Mouse (Mus musculus): ENCODE results near the gene Usb1.

The Usb1 gene

DNA sequence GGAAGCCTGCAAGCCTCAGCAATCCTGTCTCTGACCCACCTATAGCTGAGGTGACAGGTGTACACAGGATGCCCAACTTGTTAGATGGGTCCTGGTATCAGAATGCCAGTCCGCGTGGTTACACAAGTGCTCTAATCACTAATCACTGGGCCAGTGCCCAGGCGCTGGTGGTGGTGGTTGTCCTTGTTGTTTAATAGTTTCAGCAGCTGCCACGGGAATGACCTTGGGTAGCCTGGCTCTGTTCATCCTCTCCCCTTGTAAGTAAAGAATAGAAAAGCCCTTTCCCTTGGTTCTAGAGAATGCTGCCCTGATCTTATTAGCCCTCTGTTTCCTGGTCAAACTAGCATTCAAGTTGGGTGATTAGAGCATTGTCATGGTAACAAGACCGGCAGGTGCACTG lies 9.6 kb downstream of the Usb1 start:
- DNase-seq, result no peak

DNA sequence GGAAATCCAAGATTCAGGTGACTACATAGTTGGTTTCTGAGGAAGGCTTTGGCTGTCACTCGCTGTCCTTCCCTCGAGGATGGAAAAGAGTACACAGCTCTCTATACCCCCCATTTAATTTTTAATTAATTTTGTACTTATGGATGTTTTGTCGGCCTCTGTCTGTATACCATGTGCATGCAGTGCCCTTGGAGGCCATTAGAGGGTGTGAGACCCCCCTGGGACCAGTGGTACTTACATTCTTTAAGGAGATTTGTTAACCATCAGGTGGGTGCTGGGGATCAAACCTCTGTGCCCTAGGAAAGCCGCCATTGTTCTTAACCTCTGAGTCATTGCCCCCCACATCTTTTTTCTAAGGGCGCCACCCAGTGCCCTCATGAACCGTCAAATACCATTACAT lies 12.6 kb downstream of the Usb1 start:
- DNase-seq, result no peak

DNA sequence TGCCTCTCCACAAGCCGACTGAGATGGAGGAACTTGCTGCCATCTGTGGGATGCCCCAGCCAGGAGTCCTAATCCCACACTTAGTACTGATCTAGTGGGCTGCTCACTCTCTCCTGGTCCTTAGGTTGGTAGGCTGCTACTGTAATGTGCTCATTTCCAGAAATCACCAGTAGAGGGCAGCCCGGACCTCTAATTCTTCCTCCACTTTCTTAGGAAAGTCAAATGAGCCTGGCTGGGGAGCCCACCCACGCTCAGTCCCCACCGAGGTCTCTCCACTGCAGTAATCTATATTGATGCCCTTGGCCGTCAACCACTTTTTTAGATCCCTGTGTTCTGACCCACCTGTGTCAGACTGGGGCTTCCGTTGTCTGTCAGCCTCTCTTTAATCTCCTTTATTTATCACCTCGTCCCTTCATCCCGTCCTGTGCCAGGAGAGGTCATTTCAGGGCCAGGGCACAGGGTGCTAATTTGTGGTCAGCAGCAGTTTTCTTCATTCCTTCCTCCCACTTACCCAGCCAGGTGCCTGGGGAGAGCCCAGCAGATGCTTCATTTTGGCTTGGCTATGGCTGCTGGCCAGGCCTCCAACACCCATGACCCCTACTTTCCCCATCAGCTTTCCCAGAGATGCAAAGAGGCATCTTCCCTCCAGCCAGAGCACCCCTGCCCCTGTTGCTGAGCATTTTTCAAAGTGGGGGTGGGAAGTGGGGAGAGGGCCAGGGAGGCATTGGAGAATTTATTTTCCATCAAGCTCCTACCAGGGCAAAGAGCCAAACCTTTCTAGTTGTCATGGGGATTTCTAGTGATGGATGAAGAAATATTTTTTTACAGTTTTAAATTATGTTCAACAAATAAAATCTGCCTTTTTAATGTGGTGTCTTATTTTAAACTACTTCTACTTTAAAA lies 14.8 kb downstream of the Usb1 start:
- DNase-seq, result peak; percentile 89

DNA sequence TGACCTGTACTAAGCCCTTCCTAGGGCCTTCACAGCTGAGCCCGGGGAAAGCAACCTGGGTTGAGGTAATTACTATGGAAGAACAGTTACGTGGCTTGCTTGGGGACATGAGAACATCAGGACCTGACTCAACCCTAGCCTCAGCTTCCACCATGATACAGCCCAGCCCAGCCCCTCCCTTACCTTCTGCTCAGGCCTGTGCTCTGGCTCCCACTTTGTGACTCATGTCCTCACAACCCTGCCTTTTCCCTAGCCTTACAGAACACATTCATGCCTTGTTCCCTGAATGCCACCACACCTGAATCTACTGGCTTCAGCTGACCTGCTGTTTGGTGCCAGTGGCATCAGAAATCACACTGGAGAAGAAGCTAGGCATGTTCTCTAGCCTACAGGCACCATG lies 16.3 kb downstream of the Usb1 start:
- no peak for DNase-seq

DNA sequence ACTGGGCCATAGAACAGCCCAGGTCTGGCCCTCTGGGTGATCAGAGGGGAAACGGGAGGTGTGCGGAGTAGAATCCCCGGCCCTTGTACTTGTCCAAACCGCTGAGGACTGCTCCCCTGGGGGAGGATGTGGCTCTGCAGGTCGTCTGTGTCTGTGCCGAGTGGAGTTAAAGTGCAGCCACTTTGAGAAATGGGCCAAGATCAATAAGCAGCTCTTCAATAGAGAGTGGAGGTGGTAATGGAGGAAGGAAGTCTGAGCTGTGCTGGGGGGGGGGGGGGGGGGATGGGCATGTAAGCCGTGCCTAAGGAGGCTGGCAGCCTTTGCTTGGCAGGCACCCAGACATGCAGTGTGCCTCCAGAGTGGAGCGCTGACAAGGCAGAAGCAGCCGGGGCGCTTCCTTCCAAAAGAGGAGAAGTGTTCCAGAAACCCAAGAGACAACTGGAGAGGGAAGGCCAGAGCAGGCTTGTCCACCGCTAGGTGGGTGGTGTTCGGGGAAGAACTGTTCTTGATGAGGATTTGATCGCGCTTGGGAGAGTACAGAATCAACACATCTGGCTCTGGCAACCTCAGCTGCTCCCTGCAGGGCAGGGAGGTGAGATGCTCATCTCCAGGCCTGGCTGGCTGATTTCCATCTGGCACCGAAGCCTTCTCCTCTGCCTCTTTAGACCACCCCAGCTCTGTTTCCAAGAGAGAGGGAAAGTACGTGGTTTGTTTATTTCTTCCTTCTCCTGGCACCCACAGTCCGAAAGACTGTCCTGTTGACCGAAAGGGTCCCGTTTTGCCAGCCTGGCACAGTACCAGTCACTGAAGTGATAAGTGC lies 16.9 kb downstream of the Usb1 start:
- DNase-seq, result peak; percentile 30

DNA sequence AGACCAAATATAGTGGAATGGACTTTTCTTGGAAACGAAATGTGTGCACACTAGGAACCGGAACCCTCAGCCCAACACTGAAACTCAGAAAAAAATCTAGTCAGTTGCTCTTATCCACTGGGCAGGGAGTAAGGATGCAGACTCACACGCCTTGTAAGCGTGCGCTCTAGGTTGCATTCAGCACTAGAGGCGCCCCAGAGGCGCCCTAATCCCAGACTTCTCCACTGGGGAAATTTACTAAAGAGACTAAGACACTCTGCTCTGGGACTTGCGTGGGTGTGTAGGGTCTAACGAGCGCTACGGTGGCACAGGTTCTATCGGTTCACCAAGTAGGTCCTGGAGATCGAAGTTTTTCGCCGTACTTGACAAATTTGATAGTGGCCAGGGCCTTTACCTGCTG lies 19.4 kb downstream of the Usb1 start:
- DNase-seq, result peak; percentile 70

DNA sequence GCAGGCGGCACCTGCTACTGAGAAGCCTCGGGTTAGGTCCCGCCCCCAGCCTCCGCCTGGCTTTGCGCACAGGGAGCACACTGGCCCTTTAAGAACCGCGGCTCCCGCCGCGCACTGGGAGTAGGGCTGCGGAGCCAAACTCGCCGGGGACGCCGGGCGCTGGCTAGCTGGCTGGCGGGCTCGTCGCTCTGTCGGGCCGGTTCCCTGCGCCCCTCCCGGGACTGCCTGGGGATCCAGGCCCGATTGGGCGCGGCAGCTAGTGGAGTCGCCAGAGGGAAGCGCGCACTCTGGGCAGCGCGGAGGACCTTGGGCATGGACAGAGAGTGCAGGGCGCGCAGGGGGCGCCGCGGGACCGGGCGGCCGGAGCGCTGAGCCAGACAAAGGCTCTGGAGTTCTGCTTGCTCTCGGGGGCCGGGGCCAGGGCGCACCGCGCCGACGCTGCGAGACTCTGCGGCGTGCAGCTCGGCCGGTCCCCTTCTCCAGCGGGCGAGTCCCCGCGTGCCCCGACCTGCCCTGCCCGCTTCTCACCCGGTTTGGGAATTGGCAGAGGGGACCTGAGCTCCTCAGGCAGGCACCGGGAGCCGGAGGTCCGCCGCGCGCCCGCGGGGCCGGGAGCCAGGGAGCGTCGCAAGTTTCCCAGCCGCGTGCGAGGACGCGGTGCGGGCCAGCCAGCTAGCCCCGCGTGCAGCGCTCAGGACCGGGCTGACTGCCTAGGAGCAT lies 20.2 kb downstream of the Usb1 start, which contains the start of gene Mmp15:
Mmp15 (plus strand) TSS at position 118 of the 720 bp plus-strand sequence.
- DNase-seq, result peak; percentile 87

DNA sequence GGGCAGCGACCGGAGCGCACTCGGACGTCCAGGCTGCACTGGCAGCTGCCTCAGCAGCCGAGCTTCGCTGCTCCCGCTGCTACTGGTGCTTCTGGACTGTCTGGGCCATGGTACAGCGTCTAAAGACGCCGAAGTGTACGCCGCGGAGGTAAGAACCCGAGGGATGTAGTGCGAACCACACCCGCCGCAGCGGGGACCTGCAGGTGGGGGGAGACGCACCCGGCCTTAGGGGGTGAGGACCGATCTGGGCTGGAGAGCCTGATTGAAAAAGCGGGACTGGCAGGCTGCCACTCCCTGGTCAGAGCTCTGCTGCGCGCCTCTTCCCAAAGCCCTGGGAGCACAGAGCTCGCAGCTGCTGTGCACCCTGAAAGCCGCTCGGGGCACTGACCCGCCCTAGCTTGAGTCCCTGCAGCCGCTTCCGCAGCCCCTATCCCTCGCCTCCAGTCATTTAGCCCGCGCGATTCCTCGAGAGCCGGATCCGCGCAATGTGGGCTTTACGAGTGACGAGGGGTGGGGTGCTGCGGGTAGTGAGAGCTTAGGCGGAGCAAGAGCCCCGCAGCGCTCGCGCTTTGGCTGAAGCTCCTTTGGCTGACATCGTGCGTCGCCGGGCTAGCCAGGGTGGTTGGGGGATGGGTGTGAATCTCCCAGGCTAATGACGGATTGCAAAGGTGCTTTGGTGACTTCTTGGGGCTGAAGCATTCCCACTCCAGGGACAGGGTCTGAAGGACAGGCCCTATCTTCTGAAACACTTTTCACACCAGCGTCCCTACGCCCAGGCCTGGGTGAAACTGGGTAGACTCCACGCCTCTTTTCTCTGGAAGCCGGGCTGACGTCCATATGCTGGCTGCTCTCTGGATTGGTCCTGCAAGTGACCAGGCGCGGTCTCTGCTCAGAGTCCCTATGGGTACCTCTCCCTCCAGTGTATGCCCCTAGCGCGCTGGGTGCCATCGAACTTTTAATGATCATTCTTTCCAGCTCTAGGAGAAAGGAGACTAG lies 21.1 kb downstream of the Usb1 start:
- peak; percentile 85 for DNase-seq

DNA sequence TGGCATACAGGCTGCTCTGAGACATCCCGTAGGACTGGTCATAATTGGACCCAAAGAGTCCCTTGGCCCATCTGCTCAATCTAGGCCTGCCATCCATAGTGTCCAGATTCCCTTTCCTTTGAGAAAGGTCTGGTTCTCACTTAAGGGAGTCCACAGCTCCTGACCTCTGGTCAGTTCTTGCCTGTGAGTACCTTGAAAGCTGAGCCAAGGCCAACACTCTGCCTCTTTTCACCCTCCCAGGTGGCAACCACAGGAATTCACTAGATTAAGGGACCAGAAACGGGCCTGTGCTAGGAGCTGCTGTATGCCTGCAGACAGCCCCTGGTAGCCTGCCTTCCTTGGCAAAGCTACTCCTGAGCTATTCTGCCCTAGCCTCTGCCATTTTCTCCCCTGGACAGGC lies 22.5 kb downstream of the Usb1 start:
- no peak for DNase-seq

DNA sequence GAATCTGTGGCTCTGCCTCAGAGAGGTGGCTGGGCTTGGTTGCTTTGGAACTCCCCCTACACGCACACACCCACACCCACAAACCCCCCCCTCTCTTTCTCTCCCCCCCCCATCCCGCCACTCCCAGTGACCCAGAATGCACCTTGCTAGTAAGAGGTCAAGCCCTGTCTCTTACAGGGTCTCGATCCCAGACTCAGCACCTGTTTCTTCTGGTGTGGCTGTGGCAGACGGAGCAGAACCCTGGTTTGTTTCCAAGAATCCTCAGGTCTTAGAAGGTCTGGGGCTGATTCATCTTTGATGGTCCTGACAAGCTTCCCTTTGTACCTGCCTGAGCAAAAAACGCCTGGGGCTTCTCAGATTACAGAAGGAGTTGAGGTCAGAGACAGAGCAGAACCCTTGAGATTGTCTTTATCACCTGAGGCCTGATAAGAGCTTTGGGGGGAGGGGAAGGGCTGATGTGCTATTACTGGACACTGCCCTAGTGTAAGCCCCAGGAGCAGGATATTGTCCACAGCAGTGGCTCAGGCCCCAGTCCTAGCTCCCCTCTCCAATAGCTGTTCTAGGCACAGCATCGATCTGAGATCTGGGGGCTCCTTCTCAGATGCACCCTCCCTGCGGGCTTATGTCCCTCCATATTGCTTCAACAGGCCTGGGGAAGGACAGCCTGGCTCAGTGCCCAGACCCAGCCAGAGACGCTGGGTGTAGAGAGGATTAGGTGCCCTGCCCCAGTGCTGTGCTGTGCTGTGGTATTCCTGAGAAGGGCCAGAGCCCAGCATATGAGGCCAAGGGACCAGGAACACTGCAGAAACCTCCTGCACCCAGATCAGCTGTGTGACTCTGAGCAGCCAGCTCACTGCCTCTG lies 26.7 kb downstream of the Usb1 start:
- peak; percentile 34 for DNase-seq

DNA sequence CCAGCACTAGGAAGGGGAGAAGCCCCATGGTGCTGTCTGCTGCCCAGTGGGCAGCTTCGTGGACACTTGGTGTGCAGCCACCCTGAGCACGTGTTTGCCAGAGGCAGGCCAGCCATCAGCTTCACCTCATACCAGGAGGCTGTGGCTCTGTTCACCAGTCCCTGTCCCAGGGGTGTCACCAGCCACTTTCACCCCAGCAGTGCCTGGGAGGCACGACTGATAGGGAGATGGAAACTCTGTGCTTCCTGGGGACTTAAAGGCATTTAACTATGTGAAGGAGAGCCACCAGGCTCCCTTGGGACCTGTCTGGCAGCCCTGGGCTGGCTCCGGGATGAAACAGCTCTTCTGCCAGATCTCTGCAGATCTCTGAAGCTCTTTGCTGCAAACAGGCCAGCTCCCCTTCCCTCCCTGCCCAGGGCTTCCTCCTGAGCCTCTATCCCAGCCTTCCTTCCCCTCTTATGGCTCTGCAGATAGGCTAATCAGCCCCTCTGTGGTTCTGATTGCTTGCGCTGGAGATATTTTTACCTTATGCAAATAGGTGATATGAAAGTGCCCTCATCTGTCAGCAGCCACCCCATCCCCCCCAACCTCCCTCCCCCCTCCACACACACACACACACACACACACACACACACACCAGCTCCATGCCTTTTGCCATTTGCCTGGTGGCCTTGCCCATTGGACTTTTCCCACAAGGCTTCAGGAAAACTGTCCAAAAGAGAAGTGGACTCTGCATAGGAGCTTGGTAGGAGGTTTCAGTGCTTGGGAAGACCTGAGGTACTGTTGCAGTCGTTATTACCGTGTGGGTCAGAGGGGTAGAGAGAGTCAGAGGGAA lies 28.3 kb downstream of the Usb1 start:
- no peak for DNase-seq

DNA sequence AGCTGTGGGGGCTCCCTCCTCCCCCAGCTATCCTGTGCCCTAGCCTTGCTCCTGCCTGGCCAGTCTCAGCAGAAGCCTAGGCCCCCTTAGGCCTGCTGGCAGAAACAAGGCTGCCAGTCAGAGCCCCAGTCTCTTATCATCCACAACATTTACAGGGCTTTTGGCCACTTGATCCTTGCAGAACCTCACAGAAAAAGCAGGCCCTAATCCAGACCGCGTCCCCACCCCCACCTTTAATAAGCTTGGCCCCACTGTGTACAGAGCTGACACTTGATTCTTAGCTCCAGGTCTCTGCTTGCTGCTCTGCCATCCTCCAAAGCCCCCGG lies 28.9 kb downstream of the Usb1 start:
- no peak for DNase-seq

DNA sequence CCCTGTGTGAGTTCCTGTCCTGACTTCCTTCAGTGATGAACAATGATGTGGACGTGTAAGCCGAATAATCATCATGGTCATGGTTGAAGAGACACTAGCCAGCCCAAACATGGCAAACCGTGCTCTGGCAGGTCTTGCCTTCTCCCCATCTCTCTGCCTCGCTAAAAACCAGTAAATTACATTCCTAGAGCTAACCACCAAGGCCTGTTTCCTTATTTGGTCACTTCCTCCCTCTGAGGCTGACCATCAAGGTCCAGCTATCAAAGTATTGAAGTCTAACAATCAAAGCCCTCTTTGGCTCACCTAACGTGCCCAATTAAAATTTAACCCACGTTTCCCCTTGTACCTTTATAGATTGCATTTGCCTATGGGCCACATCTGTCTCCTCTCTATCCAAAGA lies 30.2 kb downstream of the Usb1 start:
- no peak for DNase-seq

DNA sequence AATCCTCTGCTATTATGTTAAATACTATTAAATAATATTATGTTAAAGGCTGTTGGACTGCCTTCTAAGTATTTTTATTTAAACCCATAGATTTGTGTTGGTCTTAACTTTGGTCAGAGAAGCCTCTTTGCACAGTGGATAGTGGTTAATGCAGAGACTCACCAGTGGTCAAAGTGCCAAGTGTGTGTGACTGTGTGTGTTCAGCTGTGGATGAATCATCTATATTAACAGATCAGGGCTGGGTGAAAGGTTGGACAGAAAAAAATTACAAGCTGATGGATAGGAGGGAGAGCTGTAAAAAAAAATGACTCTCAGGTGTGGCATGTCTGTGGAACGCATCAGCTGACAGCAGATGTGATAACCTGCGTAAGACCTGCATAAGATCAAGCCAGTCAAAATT lies 31.8 kb downstream of the Usb1 start:
- DNase-seq, result no peak

DNA sequence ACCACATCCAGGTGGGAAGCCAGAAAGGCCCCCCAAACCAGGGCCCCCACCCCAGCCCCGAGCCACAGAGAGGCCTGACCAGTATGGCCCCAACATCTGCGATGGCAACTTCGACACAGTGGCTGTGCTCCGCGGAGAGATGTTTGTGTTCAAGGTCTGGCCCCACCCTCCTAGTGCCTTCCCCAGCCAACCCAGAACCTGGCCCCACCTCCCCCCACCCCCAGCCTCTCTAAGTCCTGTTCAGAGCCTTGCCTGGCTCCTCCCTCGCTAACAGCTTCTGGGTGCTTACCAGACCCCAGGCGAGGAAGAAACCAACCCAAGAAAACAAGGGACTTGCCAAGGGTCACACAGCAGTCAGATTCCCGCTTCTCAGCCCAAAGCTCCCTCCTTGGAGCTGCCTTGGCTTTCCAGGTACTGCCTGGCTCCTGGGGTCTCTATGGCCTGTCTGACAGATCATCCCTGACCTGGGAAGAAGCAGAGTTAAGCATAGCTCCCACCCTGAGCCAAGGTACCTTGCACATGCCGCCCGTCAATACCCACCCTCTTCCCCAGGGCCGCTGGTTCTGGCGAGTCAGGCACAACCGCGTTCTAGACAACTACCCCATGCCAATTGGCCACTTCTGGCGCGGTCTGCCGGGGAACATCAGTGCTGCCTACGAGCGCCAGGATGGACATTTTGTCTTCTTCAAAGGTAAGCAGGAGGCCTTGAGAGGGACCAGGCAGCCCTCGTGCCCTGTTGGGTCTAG lies 37.7 kb downstream of the Usb1 start:
- no peak for DNase-seq

DNA sequence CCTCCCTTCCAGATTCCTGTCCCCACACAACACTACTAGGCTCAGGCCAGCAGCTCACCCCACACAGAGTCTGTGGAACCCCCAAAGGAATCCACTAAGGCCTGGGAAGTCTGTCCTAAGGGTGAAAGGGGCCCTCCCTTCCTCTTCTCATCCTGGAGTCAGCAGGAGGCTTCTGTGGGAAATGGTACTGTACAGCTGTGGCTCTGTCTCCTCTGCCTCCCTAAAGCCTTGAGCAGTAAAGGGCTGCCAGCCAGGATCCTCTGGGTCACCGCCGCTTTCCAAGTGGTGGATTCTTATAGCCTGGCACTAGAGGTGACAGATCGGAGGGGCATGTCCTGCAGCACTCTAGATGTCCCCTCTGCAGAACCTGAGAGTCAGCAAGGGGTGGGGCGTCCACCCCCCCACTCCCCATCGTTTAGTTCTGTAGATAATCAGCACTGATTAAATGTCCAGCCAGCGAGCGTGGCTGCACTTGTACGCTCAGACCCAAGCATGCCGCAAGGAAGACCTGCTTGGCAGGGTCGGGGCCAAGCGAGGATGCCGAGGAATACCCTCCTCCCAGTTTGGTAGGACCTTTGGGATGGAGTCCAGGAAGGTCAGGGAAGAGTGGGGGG lies 41.4 kb downstream of the Usb1 start:
- no peak for DNase-seq

DNA sequence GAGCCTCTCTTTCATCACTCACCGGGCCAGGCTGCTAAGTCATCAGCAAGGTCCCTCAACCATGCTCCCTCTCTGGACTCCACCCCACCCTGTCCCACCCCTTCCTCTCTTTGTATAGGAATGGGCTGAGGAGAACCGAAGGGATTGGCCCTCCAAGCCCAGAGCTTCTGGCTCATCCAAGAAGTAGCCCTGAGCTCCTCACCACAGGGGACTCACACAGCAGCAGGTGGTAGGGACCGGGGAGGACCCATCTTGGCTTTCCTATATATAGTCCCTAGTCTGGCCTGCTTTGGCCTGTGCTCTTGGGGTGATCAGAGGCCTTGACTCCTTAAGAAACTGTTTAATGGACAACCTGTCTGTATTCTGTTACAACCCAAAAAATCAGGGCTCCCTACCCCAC lies 42.3 kb downstream of the Usb1 start:
- no peak for DNase-seq

DNA sequence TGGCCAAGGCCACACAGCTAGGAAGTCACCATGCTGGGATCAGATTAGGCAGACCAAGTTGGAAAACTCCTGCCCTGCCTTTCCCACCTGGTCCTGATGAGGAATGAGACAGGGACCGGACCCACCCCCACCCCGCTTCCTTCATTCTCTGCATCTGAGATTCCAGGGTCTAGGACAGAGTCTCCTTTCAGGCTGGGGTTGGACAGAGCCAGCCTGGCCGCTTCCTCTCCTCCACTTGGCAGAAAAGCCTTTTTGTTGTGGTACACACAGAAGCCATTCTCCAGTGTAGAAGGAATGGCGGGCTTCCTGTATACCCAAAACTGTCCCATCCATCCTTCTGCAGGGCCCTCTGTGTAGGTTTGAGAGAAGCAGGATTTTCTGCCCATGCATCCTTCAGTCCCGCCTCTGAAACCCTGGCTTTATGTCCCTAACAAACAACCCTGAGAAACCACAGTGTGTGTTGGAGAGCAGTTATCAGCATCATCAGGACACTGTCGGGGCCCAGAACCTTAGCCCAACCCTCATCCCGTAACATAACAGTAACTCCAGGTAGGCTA lies 43.4 kb downstream of the Usb1 start:
- DNase-seq, result no peak
